In genomic region chr13:85189644-85190121, GRCm38 (mm10) we compare ENCODE assay signal across 8 mouse cellular contexts. TPM values are rescaled to one million over a fixed set of nuclear protein-coding genes. Genes with fewer than 3 reads are reported as not detected.
DNase-seq lines count a peak whose midpoint lies in the region; ATAC-seq and TF ChIP-seq lines count a peak whose summit lies in the region.

No protein-coding gene starts in this region.

- ATAC-seq in liver, embryonic 14.5 days (ENCODE audit: insufficient read depth) = peak; percentile 79

- H3K9ac ChIP-seq in liver, embryonic 14.5 days (replicated peaks) = peak overlapping the region; percentile 76

- no peak for TF ChIP-seq CTCF in spleen, adult 2 months (IDR thresholded peaks at IDR 0.05; ENCODE audit: extremely low read depth, insufficient read depth, insufficient read length, insufficient replicate concordance)
- no peak for TF ChIP-seq CTCF in liver, embryonic 14.5 days (IDR thresholded peaks at IDR 0.05; ENCODE audit: low read depth)

- H3K9me3 ChIP-seq in liver, embryonic 14.5 days (ENCODE audit: control insufficient read depth, low read length) = no peaks in the 10 kb centered on the region

- peak overlapping the region; percentile 78 for H3K4me3 ChIP-seq in spleen, adult 2 months (ENCODE audit: extremely low read depth, insufficient read depth, insufficient read length)
- H3K4me3 ChIP-seq in liver, embryonic 14.5 days (ENCODE audit: insufficient read depth in 1 of 2, low read depth in 2 of 2, low read length in 2 of 2) = peak overlapping the region; percentile 73 to 78

- H3K4me1 ChIP-seq in spleen, adult 2 months (ENCODE audit: control insufficient read depth, insufficient read depth, insufficient read length) = no peaks in the 10 kb centered on the region
- H3K4me1 ChIP-seq in liver, embryonic 14.5 days (replicated peaks; ENCODE audit: control insufficient read depth in 2 of 2, insufficient read depth in 2 of 2, low read length in 1 of 2) = no peaks in the 10 kb centered on the region

- WGBS in spleen, adult 2 months = under 1% methylated on average over 17 of the region's 17 CpGs
- WGBS in liver, embryonic 14.5 days (ENCODE audit: insufficient replicate concordance) = under 1% methylated on average over 17 of the region's 17 CpGs

- peak overlapping the region; percentile 18 for H3K27ac ChIP-seq in spleen, adult 2 months (ENCODE audit: insufficient read depth, low read length)
- peak overlapping the region; percentile 58; the same call in 1 of the 2 replicates for H3K27ac ChIP-seq in liver, embryonic 14.5 days

- peaks cover 3% of the 10 kb centered on the region; the same call in 1 of the 2 replicates for H3K36me3 ChIP-seq in spleen, adult 2 months (ENCODE audit: control insufficient read depth, insufficient read depth, low read length)
- no peaks in the 10 kb centered on the region; the same call in 1 of the 2 replicates for H3K36me3 ChIP-seq in liver, embryonic 14.5 days (replicated peaks; ENCODE audit: control insufficient read depth, insufficient read depth, low read depth)

- no peak for TF ChIP-seq POLR2A in spleen, adult 2 months (IDR thresholded peaks at IDR 0.05; ENCODE audit: low read depth, low read length)

- peak; percentile 26 for DNase-seq in adrenal gland, adult 8-10 months
- no peak for DNase-seq in adrenal gland, adult 2 months
- DNase-seq in spleen, adult 2 months (ENCODE audit: low read depth in 1 of 2, low spot score in 2 of 2) = peak; percentile 33 to 35
- DNase-seq in spleen, postnatal 4 days (ENCODE audit: low spot score in 2 of 2) = no peak
- peak; percentile 55 for DNase-seq in heart, postnatal 4 days
- DNase-seq in liver, embryonic 14.5 days (ENCODE audit: low read depth in 3 of 3, low spot score in 3 of 3) = peak in 2 of 3 experiments; percentile 22 to 33
- peak; percentile 16 for DNase-seq in skeletal muscle tissue, adult 2 months (ENCODE audit: low read depth, low spot score)
- no peak for DNase-seq in natural killer cell, adult 2 months (ENCODE audit: low spot score in 2 of 2)

- H3K27me3 ChIP-seq in spleen, adult 2 months (ENCODE audit: control insufficient read depth, insufficient read depth, low read length) = no peaks in the 10 kb centered on the region
- no peaks in the 10 kb centered on the region for H3K27me3 ChIP-seq in liver, embryonic 14.5 days (ENCODE audit: control insufficient read depth, insufficient read depth, low read length)

- no peak for TF ChIP-seq EP300 in liver, embryonic 14.5 days (IDR thresholded peaks at IDR 0.05; ENCODE audit: low read depth)

- peak overlapping the region; percentile 90 for H3K4me2 ChIP-seq in liver, embryonic 14.5 days (ENCODE audit: low read depth)

RNA-seq across cellular contexts. Expression of gene Ccnh, which starts 0.5 kb away (rescaled TPM):
- total RNA-seq in adrenal gland, adult 8-10 months (2022) = 10 to 100 TPM; 36.8 to 48.3 (median 43.0) TPM
- total RNA-seq in adrenal gland, adult 2 months (2021) = 10 to 100 TPM; 39.4 to 39.8 TPM
- polyA plus RNA-seq in adrenal gland, adult 2 months (2012; rRNA removed) = 18.6 and 19.5 TPM in 2 replicates
- polyA plus RNA-seq in spleen, adult 2 months (2012; rRNA removed) = 13.6 and 16.1 TPM in 2 replicates
- 10 to 100 TPM; 28.5 to 32.3 TPM for total RNA-seq in heart, postnatal 4 days (2021)
- polyA plus RNA-seq in liver, embryonic 14.5 days (2012; rRNA removed) = 8.1 and 17.1 TPM in 2 replicates
- polyA plus RNA-seq in liver, embryonic 14.5 days (2014; fragmentation: Nextera tagmentation; extraction: Ambion mirVana) = 50.5 and 54.7 TPM in 2 replicates

Comparison
In these comparisons a context has a peak if more than half of its experiments do, and no peak if none do; other contexts are left out.
1. DNase-seq: peak in adrenal gland, adult 8-10 months (single experiment), spleen, adult 2 months (2 of 2), heart, postnatal 4 days (single experiment), liver, embryonic 14.5 days (2 of 3) and skeletal muscle tissue, adult 2 months (single experiment); none in adrenal gland, adult 2 months (single experiment), spleen, postnatal 4 days (0 of 2) and natural killer cell, adult 2 months (0 of 2).